In the genomic region with DNA sequence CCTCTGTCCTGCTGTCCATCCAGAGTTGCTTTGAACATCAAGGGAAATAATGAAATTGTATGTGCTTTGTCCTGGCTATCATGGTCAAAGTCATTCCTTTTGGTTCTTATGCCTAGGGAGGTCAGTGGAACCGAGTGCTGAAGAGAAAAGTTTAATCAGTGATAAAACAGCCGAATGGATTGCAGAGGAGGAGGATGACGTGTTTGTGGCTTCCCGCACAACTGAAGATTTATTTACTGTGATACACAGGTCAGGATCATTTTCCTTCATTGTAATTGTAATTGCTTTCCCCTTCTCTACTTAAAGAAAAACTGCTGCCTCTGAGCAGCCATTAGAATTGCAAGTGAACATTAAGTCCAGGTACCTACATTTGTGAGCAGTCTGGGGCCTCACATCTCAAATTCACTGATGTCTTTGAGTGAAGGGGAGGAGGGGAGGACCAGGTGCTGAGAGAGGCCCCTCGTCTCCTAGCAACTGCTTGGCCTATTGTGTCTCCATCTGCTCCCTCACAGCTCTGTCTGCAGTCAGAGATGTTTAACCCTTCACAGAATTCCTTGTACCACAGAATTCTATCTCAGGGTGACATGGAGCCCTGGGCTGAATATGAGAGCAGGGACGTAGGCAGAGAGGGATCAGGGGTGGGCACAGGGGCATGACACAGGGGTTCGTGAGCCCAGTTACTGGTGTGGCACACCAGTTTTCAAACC, we compare ENCODE assay signal across 9 mouse cellular contexts. TPM values are rescaled to one million over a fixed set of nuclear protein-coding genes. Genes with fewer than 3 reads are reported as not detected.
A peak's percentile ranks its signal among the peaks of the same experiment; 100 is the strongest.
DNase-seq lines count a peak whose midpoint lies in the region; ATAC-seq and TF ChIP-seq lines count a peak whose summit lies in the region.
"Had no signal": no experiment of that assay in that cellular context is flagged by ENCODE, and none has a peak within 500 bp of the region (broad histone marks: within the 10 kb centered on the region; RNA-seq: fewer than 3 reads in every experiment).

No protein-coding gene starts in this region.

- no peak overlapping the region for H3K27ac ChIP-seq in kidney, postnatal 0 days
- peak overlapping the region; percentile 63 for H3K27ac ChIP-seq in embryonic facial prominence, embryonic 12.5 days
- H3K27ac ChIP-seq in limb, embryonic 10.5 days, result peak overlapping the region; percentile 78
- H3K27ac ChIP-seq in olfactory bulb, adult 2 months (ENCODE audit: insufficient read depth, low read depth, low read length), result peak overlapping the region; percentile 33; the same call in 1 of the 2 replicates

- TF ChIP-seq POLR2A in olfactory bulb, adult 2 months (IDR thresholded peaks at IDR 0.05; ENCODE audit: insufficient read depth, low read depth, low read length), result no peak

- H3K4me2 ChIP-seq in kidney, postnatal 0 days (ENCODE audit: low read length), result no peak overlapping the region
- H3K4me2 ChIP-seq in embryonic facial prominence, embryonic 12.5 days (replicated peaks), result no peak overlapping the region

- WGBS in kidney, postnatal 0 days, result 38% methylated on average over 7 of the region's 7 CpGs
- 40% methylated on average over 7 of the region's 7 CpGs for WGBS in embryonic facial prominence, embryonic 12.5 days
- 45% methylated on average over 7 of the region's 7 CpGs for WGBS in limb, embryonic 10.5 days
- WGBS in olfactory bulb, adult 2 months, result 48% methylated on average over 7 of the region's 7 CpGs

- no peak overlapping the region for H3K9ac ChIP-seq in kidney, postnatal 0 days (ENCODE audit: low read depth, low read length)
- no peak overlapping the region for H3K9ac ChIP-seq in embryonic facial prominence, embryonic 12.5 days

- no peaks in the 10 kb centered on the region for H3K4me1 ChIP-seq in kidney, postnatal 0 days (replicated peaks; ENCODE audit: insufficient read depth, low read length)
- no peaks in the 10 kb centered on the region for H3K4me1 ChIP-seq in embryonic facial prominence, embryonic 12.5 days
- H3K4me1 ChIP-seq in limb, embryonic 10.5 days, result peaks cover 20% of the 10 kb centered on the region
- peaks cover 8% of the 10 kb centered on the region for H3K4me1 ChIP-seq in olfactory bulb, adult 2 months (ENCODE audit: control insufficient read depth, insufficient read depth, low read length)

- DNase-seq in kidney, postnatal 0 days (ENCODE audit: low spot score), result peak; percentile 22
- no peak for DNase-seq in kidney, adult 11 months
- peak; percentile 41 for DNase-seq in limb, embryonic 10.5 days (ENCODE audit: low spot score)
- no peak for DNase-seq in ovary, adult 18-20 months (ENCODE audit: low spot score)
- DNase-seq in testis, postnatal 14 days (ENCODE audit: low spot score), result no peak
- no peak for DNase-seq in right cerebral cortex, postnatal 4 days

- no peak overlapping the region for H3K4me3 ChIP-seq in kidney, postnatal 0 days (replicated peaks; ENCODE audit: low read depth, low read length)
- H3K4me3 ChIP-seq in embryonic facial prominence, embryonic 12.5 days, result no peak overlapping the region
- no peak overlapping the region for H3K4me3 ChIP-seq in limb, embryonic 10.5 days
- no peak overlapping the region for H3K4me3 ChIP-seq in olfactory bulb, adult 2 months (ENCODE audit: insufficient read depth, low read depth, low read length)
- H3K4me3 ChIP-seq: myocyte had no signal

- H3K36me3 ChIP-seq in kidney, postnatal 0 days (ENCODE audit: insufficient read depth, low read length), result no peaks in the 10 kb centered on the region
- H3K36me3 ChIP-seq in embryonic facial prominence, embryonic 12.5 days, result no peaks in the 10 kb centered on the region
- peaks cover 33% of the 10 kb centered on the region for H3K36me3 ChIP-seq in limb, embryonic 10.5 days

- no peaks in the 10 kb centered on the region for H3K9me3 ChIP-seq in kidney, postnatal 0 days (replicated peaks; ENCODE audit: low read length)
- no peaks in the 10 kb centered on the region for H3K9me3 ChIP-seq in embryonic facial prominence, embryonic 12.5 days
- H3K9me3 ChIP-seq in limb, embryonic 10.5 days (replicated peaks), result no peaks in the 10 kb centered on the region

- H3K27me3 ChIP-seq in kidney, postnatal 0 days (ENCODE audit: insufficient read depth, low read length), result no peaks in the 10 kb centered on the region
- peaks cover 19% of the 10 kb centered on the region; the same call in 1 of the 2 replicates for H3K27me3 ChIP-seq in embryonic facial prominence, embryonic 12.5 days
- H3K27me3 ChIP-seq in limb, embryonic 10.5 days (ENCODE audit: low read depth, poor library complexity, severe bottlenecking), result peaks cover 99% of the 10 kb centered on the region

- TF ChIP-seq CTCF in kidney, postnatal 0 days (IDR thresholded peaks at IDR 0.05; ENCODE audit: low read depth), result no peak
- no peak for TF ChIP-seq CTCF in olfactory bulb, adult 2 months (IDR thresholded peaks at IDR 0.05; ENCODE audit: insufficient read depth, low read depth, low read length)

- ATAC-seq in kidney, postnatal 0 days (replicated peaks; ENCODE audit: low FRiP score, low read depth), result no peak
- ATAC-seq in embryonic facial prominence, embryonic 12.5 days (ENCODE audit: insufficient number of reproducible peaks, insufficient read depth, low FRiP score, low TSS enrichment), result peak; percentile 86; the same call in 1 of the 2 replicates

RNA-seq across cellular contexts. Expression of a gene that starts 10.6 kb away (rescaled TPM):
- 2.1 and 2.2 TPM in 2 replicates for polyA plus RNA-seq in kidney, postnatal 0 days (2015; fragmentation: Nextera tagmentation; extraction: Ambion mirVana)
- polyA plus RNA-seq in embryonic facial prominence, embryonic 12.5 days (2016; fragmentation: Nextera tagmentation; extraction: Ambion mirVana), result 2.6 and 2.7 TPM in 2 replicates
- 1.5 and 2.9 TPM in 2 replicates for polyA plus RNA-seq in limb, embryonic 10.5 days (2016; fragmentation: Nextera tagmentation; extraction: Ambion mirVana)
- polyA plus RNA-seq in olfactory bulb, adult 2 months (2012; ENCODE audit: insufficient read depth, insufficient read length, low replicate concordance, missing spikeins), result not detected in 2 replicates

RNA-seq across cellular contexts. Expression of a gene that starts 37.5 kb away (rescaled TPM):
- 61.2 and 70.1 TPM in 2 replicates for polyA plus RNA-seq in kidney, postnatal 0 days (2015; fragmentation: Nextera tagmentation; extraction: Ambion mirVana)
- polyA plus RNA-seq in embryonic facial prominence, embryonic 12.5 days (2016; fragmentation: Nextera tagmentation; extraction: Ambion mirVana), result 73.9 and 77.7 TPM in 2 replicates
- polyA plus RNA-seq in limb, embryonic 10.5 days (2016; fragmentation: Nextera tagmentation; extraction: Ambion mirVana), result 81.2 and 96.0 TPM in 2 replicates
- polyA plus RNA-seq in olfactory bulb, adult 2 months (2012; ENCODE audit: insufficient read depth, insufficient read length, low replicate concordance, missing spikeins), result not detected in 2 replicates

Comparison
In these comparisons a context has a peak if more than half of its experiments do, and no peak if none do; other contexts are left out.
1. DNase-seq: peak in kidney, postnatal 0 days (single experiment) and limb, embryonic 10.5 days (single experiment); none in kidney, adult 11 months (single experiment), ovary, adult 18-20 months (single experiment), testis, postnatal 14 days (single experiment) and right cerebral cortex, postnatal 4 days (single experiment).
2. RNA of a gene that starts 37.5 kb away (polyA plus RNA-seq): 81.2 to 96.0 TPM in limb, embryonic 10.5 days, 73.9 to 77.7 TPM in embryonic facial prominence, embryonic 12.5 days and 61.2 to 70.1 TPM in kidney, postnatal 0 days; not detected in olfactory bulb, adult 2 months; every median in the first group is over 10 times any median in the second.